Mouse (Mus musculus) MEL (cell line): ENCODE data around the gene Rnf213. TPM values are rescaled to one million over a fixed set of nuclear protein-coding genes. Genes with fewer than 3 reads are reported as not detected.

Experiments used
- DNase-seq: peaks from one replicate; pipeline ENCODE4 v3.0.0; 2011; ENCODE audit warnings: low read depth, low spot score
- H3K27ac ChIP-seq: 2 replicates; pipeline ENCODE4 v1.5.1; 2012; ENCODE audit warnings: low read depth, mild to moderate bottlenecking, control low read depth, low read length, moderate library complexity; ENCODE audit not compliant: control insufficient read depth
- H3K27me3 ChIP-seq, 2 experiments: fragments of 150-350 bp in 1 of 2; sonication (generic) in 1 of 2; 2 replicates each; pipeline ENCODE4 v1.6.1; 2012; ENCODE audit warnings: low read length in 2 of 2, mild to moderate bottlenecking in 2 of 2, improper control_type of control experiment in 1 of 2, moderate library complexity in 1 of 2; ENCODE audit not compliant: insufficient read depth in 2 of 2, control insufficient read depth in 1 of 2
- H3K36me3 ChIP-seq, 2 experiments: 2 replicates each; pipeline ENCODE4 v1.6.1; 2012 to 2014; ENCODE audit warnings: low read length in 2 of 2, improper control_type of control experiment in 1 of 2, inconsistent platforms in 1 of 2, mild to moderate bottlenecking in 1 of 2; ENCODE audit not compliant: insufficient read depth in 2 of 2, control insufficient read depth in 1 of 2
- H3K4me1 ChIP-seq, 2 experiments: fragments of 150-350 bp in 1 of 2; sonication (generic) in 1 of 2; 2 replicates each; pipeline ENCODE4 v1.6.1; 2012; ENCODE audit warnings: low read length in 2 of 2, improper control_type of control experiment in 1 of 2, mild to moderate bottlenecking in 1 of 2; ENCODE audit not compliant: insufficient read depth in 2 of 2, control insufficient read depth in 1 of 2
- H3K4me3 ChIP-seq, 2 experiments: fragments of 150-350 bp in 1 of 2; sonication (generic) in 1 of 2; 2 replicates each; pipeline ENCODE4 v1.5.1; 2012; ENCODE audit warnings: low read depth in 2 of 2, low read length in 2 of 2, mild to moderate bottlenecking in 2 of 2, moderate library complexity in 2 of 2, control low read depth in 1 of 2, improper control_type of control experiment in 1 of 2; ENCODE audit not compliant: control insufficient read depth in 1 of 2, insufficient read depth in 1 of 2
- H3K79me2 ChIP-seq: 2 replicates; pipeline ENCODE4 v1.6.1; 2012; ENCODE audit warnings: mild to moderate bottlenecking, low read length, moderate library complexity; ENCODE audit not compliant: control insufficient read depth, poor library complexity, insufficient read depth
- H3K9ac ChIP-seq: 2 replicates; pipeline ENCODE4 v1.6.1; 2012; ENCODE audit warnings: low read depth, mild to moderate bottlenecking, control low read depth, low read length, moderate library complexity; ENCODE audit not compliant: control insufficient read depth, poor library complexity, severe bottlenecking
- H3K9me3 ChIP-seq: fragments of 150-350 bp; sonication (generic); replicated peaks from 2 replicates; pipeline ENCODE4 v1.6.1; 2012; ENCODE audit warnings: mild to moderate bottlenecking, low read length, improper control_type of control experiment, moderate library complexity; ENCODE audit not compliant: insufficient read depth
- E2F4 ChIP-seq: IDR thresholded peaks from 2 replicates; pipeline ENCODE4 v1.6.1; 2011; ENCODE audit warnings: low read depth, low read length, improper control_type of control experiment, borderline replicate concordance
- EP300 ChIP-seq, 2 experiments: IDR thresholded peaks; 2 replicates each; pipeline ENCODE4 v1.6.1; 2011; ENCODE audit warnings: improper control_type of control experiment in 2 of 2, low read length in 2 of 2, low read depth in 1 of 2, mild to moderate bottlenecking in 1 of 2
- JUND ChIP-seq: IDR thresholded peaks from 2 replicates; pipeline ENCODE4 v1.6.1; 2011; ENCODE audit warnings: low read depth, mild to moderate bottlenecking, improper control_type of control experiment, low read length
- MXI1 ChIP-seq: IDR thresholded peaks from 2 replicates; pipeline ENCODE4 v1.6.1; 2011; ENCODE audit warnings: mild to moderate bottlenecking, low read depth, low read length, improper control_type of control experiment
- NRF1 ChIP-seq: IDR thresholded peaks from 2 replicates; pipeline ENCODE4 v1.6.1; 2014; ENCODE audit warnings: low read depth, mild to moderate bottlenecking, inconsistent platforms, low read length, improper control_type of control experiment, moderate library complexity; ENCODE audit not compliant: poor library complexity, insufficient read depth, severe bottlenecking
- POLR2A ChIP-seq, 2 experiments: IDR thresholded peaks; 2 replicates each; pipeline ENCODE4 v1.6.1; 2011 to 2012; ENCODE audit warnings: low read length in 2 of 2, mild to moderate bottlenecking in 2 of 2, control low read depth in 1 of 2, improper control_type of control experiment in 1 of 2, low read depth in 1 of 2, moderate library complexity in 1 of 2; ENCODE audit not compliant: control insufficient read depth in 1 of 2, insufficient read depth in 1 of 2, poor library complexity in 1 of 2
- POLR2AphosphoS2 ChIP-seq: IDR thresholded peaks from 2 replicates; pipeline ENCODE4 v1.6.1; 2011; ENCODE audit warnings: low read length, improper control_type of control experiment
- RAD21 ChIP-seq: IDR thresholded peaks from 2 replicates; pipeline ENCODE4 v1.6.1; 2011; ENCODE audit warnings: mild to moderate bottlenecking, low read depth, low read length, improper control_type of control experiment
- SIN3A ChIP-seq: IDR thresholded peaks from 2 replicates; pipeline ENCODE4 v1.6.1; 2012; ENCODE audit warnings: low read length, improper control_type of control experiment, inconsistent platforms
- ZC3H11A ChIP-seq: IDR thresholded peaks from 2 replicates; pipeline ENCODE4 v1.6.1; 2012; ENCODE audit warnings: low read depth, mild to moderate bottlenecking, inconsistent platforms, low read length, improper control_type of control experiment
- ZKSCAN1 ChIP-seq: IDR thresholded peaks from 2 replicates; pipeline ENCODE4 v1.6.1; 2012; ENCODE audit warnings: low read depth, mild to moderate bottlenecking, inconsistent platforms, low read length, improper control_type of control experiment, moderate library complexity
- ZNF384 ChIP-seq: IDR thresholded peaks from 2 replicates; pipeline ENCODE4 v1.6.1; 2012; ENCODE audit warnings: low read depth, mild to moderate bottlenecking, inconsistent platforms, low read length, improper control_type of control experiment
- polyA plus RNA-seq, 2 experiments: library from polyadenylated mRNA; stranded (reverse) in 1 of 2; unstranded in 1 of 2; fragments of >175 nt in 1 of 2; fragments of >200 nt in 1 of 2; gene quantifications; 2 replicates each; pipeline versions ENCODE4 v1.2.1 to v1.2.4; 2012; ENCODE audit warnings: low replicate concordance in 2 of 2, low read depth in 1 of 2; ENCODE audit not compliant: insufficient read length in 2 of 2, insufficient read depth in 1 of 2, missing spikeins in 1 of 2
- total RNA-seq: library from RNA; depleted of rRNA; stranded (reverse); fragments of 300-350 nt; gene quantifications from 2 replicates; pipeline ENCODE4 v1.2.3, GENCODE M21; 2012

The Rnf213 gene
- total and polyA plus RNA-seq, 3 experiments: 10.7 to 11.6 TPM; not detected in 1

DNA sequence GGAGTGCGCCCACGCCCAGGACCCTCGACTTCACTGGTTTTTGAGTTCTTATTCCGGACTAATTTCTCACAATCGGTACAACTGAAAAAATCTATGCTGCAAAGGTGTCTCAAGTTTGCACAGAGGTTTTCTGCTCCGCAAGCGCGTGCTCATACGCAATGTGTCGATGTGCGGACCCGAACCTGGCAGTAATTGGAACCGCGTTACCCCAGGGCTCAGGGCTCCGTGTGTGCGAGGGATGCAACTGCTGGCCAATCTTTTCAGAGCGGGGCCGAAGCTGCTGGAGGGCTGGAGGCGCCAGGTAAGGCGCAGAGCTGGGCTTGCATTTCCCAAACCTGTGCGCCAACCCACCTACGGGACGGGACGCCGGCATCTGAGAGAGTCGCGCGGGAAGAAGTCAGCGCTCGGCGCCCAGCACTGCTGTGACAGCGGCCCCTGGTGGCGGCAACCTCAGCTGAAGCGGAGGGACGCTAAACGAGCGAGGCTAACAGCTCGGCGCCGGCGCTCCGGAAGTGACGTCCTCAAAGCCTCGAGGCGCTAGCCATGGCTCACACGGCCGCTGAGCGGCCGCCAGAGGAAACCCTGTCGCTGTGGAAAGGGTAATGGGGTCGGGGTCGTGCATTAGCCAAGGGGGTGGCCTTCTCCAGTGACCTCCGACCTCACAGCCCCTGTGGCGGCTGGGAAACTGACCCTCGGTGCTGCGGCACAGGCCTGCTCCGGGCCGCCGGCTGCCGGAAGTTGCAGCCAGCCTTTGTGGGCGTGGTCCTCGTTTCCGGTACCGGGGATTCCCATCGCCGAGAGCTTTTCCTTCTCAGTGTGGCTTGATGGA lies 98.2 kb downstream of the Rnf213 start, which contains the start of gene Endov (continued):
- TF ChIP-seq ZKSCAN1 (no peak), POLR2AphosphoS2 (peak; percentile 71; the same call in 1 of the 2 replicates), ZC3H11A (peak; percentile 64), E2F4 (peak; percentile 88; the same call in 1 of the 2 replicates), POLR2A (IDR thresholded peaks at IDR 0.05; ENCODE audit: control insufficient read depth in 1 of 2, insufficient read depth in 1 of 2, low read depth in 1 of 2, low read length in 2 of 2, poor library complexity in 1 of 2) (peak; percentile 86 to 96)

DNA sequence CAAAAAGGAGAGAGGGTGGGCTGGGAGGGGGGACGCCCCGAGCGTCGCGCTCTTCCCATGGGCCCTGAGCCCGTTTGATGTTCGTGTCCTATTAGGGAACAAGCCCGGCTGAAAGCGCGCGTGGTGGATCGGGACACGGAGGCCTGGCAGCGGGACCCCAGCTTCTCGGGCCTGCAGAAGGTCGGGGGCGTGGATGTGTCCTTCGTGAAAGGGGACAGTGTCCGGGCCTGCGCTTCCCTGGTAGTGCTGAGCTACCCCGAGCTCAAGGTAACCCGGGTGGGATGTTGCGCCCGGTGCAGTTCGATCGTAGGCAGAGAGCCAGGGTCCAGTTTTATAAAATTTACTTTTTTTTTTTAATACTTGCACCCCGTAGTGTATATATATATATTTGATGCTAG lies 98.8 kb downstream of the Rnf213 start:
- DNase-seq: no peak
- Histone ChIP-seq H3K9me3 (no peaks in the 10 kb centered on the region), H3K27me3 (no peaks in the 10 kb centered on the region), H3K4me1 (peaks cover 5 to 11% of the 10 kb centered on the region in 2 experiments; a peak in 3 of 4 replicates), H3K79me2 (peaks cover 12% of the 10 kb centered on the region), H3K4me3 (peak overlapping the region; percentile 84 to 94), H3K9ac (peak overlapping the region; percentile 97), H3K27ac (peak overlapping the region; percentile 18; the same call in 1 of the 2 replicates), H3K36me3 (peaks cover 0 to 9% of the 10 kb centered on the region in 2 experiments; a peak in 2 of 4 replicates)
- TF ChIP-seq NRF1 (no peak), EP300 (IDR thresholded peaks at IDR 0.05; ENCODE audit: low read depth in 1 of 2, low read length in 2 of 2) (no peak), RAD21 (no peak), MXI1 (no peak)

DNA sequence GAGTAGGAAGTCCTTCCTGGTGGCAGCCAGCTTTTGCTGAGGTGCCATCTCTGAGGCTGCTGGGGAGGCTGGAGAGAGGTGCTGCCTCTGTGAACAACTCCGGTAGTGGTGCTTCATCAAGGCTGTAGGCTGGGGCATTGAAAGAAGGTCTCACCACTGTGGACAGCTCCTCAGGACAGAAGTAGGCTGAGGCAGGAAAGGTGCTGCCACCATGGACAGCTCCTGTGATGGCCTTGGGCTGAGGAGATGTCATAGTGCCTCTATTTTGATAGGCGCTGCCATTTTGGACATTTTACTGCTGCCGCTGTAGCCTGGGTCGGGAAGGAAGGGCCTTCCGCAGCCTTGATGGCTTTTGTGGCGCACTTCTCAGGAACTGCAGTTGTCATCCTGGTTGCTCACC lies 99.9 kb downstream of the Rnf213 start:
- no peaks in the 10 kb centered on the region for H3K9me3 ChIP-seq
- DNase-seq: peak; percentile 67
- H3K79me2 ChIP-seq: peaks cover 12% of the 10 kb centered on the region
- H3K27me3 ChIP-seq: no peaks in the 10 kb centered on the region
- H3K4me3 ChIP-seq: no peak overlapping the region
- H3K36me3 ChIP-seq: peaks cover 0 to 9% of the 10 kb centered on the region in 2 experiments; a peak in 2 of 4 replicates
- no peak overlapping the region for H3K9ac ChIP-seq
- H3K27ac ChIP-seq: no peak overlapping the region
- TF ChIP-seq SIN3A (peak; percentile 97), JUND (no peak), MXI1 (peak; percentile 75), ZNF384 (no peak)
- peaks cover 5 to 11% of the 10 kb centered on the region in 2 experiments; a peak in 3 of 4 replicates for H3K4me1 ChIP-seq
